Mouse (Mus musculus) erythroblast, embryonic 14.5 days (primary cell): ENCODE results near the gene H2afz.

ENCODE experiments used
- GATA1 ChIP-seq: IDR thresholded peaks from 2 replicates; pipeline ENCODE4 v1.6.1; 2012; ENCODE audit warnings: low read length, inconsistent platforms, mixed read lengths
- TAL1 ChIP-seq: IDR thresholded peaks from 3 replicates; pipeline ENCODE4 v1.6.1; 2012; ENCODE audit warnings: low read length, inconsistent platforms, mixed read lengths

- TF ChIP-seq GATA1 (no peak), TAL1 (no peak)
Observed at GRCm38 (mm10) chr3:137831156-137831555, 33.1 kb upstream of the H2afz start.
